Mouse (Mus musculus): ENCODE measurements around the gene Hist2h3c2.
A peak's percentile ranks its signal among the peaks of the same experiment; 100 is the strongest.

Hist2h3c2 gene

GRCm38 (mm10) chr3:96195616-96196313 is 43.2 kb downstream of the Hist2h3c2 start:
- DNase-seq: peak; percentile 54 to 59

GRCm38 (mm10) chr3:96194966-96195365 is 44.0 kb downstream of the Hist2h3c2 start:
- no peak for DNase-seq

- no peak for DNase-seq
These were observed 46.0 kb downstream of the Hist2h3c2 start for GRCm38 (mm10) chr3:96192977-96193376.
